Mouse (Mus musculus): ENCODE data around the gene Rbm34.

DNA sequence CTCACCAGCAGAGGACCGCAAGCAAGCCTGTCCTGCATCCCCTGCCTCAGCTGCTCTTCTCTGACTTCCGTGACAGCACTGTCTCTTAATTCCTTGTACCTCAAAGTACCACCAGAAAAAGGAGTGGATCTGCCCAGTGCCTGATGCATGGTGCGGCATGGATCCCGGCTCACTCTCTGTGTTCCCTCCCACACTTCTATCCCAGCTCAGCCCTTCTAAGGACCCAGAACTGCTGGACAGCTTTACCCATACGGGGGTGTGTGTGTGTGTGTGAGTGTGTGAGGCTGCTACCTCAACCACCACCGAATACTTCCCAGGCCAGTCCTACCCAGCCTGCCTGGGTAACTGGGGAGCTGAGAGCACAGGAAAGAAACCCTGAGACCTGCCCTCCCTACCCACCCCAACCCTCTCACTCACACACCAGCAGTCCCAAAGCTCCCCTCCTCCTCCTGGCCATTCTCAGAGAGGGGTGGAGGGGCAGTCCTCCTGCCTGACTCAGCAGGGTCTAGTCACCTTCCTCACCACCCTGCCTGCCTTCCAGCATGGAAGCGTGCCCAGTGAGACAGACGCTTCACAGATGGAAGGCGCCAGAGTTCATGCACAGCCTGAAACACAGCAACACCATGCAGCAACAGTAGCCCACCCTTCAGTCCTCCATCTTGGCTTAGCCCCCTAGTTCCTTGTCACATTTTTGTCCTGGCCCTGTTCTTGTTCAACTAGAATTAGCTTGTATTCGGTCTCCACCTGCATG, 41.9 kb downstream of the Rbm34 start:
- no peak for TF ChIP-seq GATA1 (IDR thresholded peaks at IDR 0.05; ENCODE audit: borderline replicate concordance, low read length)
- TF ChIP-seq FLI1 (IDR thresholded peaks at IDR 0.05; ENCODE audit: low read length), result no peak
